Mouse (Mus musculus): ENCODE data around the gene Klhl6.
"Not testable (repeated sequence)": the region's sequence is repeated elsewhere in the genome, so short reads cannot be mapped to it uniquely, and the experiment has no call there.

The Klhl6 gene

DNA sequence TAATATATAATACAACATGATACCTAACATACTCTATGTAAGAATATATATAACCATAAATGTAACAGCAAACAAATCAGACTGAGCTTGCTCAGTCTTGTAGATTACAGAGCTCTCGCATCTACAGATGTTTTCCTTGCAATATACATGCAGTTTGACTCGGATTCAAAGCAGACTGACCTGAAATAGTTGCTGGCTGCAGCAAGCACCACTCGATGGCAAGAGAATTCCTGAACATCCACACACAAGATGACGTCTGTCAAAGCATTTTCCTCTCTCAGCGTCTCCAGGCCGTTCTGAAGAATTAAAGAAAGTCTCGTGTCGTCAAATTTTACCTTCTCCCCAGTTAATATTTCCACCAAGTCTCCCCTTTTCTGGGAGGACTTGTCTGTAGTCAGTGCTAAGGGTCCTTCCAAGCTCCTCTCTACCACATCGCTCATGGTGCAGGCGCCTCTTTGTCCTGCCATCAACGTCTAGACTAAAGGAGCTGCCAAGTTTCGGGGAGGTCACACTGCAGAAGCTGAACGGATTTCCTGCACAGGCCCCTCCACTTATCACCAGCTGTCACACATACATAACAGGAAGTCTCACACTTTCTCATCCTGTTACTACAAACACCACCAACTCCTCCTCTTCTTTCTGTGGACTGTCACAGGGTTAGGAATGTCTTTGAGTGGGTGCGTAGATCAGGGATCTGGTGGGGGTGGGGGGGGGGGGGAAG lies at the start of gene Klhl6:
TSS of gene Klhl6 (minus strand) at position 501 of the 721 bp plus-strand sequence.
- DNase-seq (ENCODE audit: low read depth): no peak

DNA sequence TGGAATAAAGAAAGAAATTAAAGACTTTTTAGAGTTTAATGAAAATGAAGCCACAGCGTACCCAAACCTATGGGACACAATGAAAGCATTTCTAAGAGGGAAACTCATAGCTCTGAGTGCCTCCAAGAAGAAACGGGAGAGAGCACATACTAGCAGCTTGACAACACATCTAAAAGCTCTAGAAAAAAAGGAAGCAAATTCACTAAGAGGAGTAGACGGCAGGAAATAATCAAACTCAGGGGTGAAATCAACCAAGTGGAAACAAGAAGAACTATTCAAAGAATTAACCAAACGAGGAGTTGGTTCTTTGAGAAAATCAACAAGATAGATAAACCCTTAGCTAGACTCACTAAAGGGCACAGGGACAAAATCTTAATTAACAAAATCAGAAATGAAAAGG lies 44.4 kb upstream of the Klhl6 start:
- not testable (repeated sequence) for DNase-seq (ENCODE audit: low read depth)

DNA sequence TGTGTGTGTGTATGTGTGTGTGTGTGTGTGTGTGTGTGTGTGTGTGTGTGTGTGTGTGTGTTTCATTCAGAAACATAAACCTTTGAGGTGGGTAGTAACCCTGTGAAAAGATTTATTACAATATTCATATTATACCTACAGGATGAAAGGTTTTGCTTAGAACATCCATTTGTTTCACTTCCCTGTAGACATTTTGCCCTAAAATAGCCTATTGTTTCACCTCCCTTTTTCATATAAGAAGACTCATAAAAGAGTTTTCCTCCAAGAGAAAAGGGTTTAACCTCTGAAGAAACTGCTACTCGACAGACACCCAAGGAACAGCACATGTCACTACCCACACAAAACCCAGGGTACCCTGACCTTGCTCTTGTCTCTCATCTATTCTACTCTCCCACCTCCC lies 40.0 kb upstream of the Klhl6 start:
- no peak for DNase-seq (ENCODE audit: low read depth)

DNA sequence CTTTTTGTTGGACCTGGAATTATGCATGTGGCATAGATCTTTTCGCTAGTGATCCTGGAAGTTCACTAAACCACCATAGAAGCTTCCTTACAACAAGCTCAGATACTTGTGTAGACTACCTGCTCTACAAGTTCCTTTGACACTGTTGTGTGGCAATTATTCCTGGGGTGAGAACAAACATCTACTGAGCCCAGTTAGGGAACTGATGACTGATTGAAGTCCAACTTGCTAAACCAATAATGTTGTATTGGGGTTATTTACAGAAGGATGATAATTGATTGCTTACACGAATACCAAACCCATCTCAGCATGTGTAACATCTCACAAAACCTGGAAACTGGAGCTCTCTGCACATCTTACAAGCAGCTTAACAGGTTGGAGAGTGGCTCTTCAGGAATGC lies 39.0 kb upstream of the Klhl6 start:
- DNase-seq (ENCODE audit: low read depth): no peak

DNA sequence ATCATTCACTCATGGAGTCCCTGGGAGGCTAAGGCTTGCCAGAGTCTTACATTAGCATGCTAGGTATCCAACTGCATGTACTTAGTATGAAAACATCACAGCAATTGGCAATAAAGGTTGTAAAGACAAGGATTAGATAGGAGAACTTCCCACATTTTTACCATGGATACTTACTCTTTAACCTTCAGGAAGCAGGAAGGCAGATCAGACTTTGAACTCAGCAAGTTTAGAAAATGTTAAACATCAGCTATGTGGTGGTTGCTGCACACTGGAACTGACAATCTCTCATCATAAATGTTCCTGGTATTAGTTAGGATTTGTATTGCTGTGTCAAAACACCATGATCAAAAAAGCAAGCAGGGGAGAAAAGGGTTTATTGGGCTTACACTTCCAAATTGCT lies 29.8 kb upstream of the Klhl6 start:
- DNase-seq (ENCODE audit: low read depth): no peak

DNA sequence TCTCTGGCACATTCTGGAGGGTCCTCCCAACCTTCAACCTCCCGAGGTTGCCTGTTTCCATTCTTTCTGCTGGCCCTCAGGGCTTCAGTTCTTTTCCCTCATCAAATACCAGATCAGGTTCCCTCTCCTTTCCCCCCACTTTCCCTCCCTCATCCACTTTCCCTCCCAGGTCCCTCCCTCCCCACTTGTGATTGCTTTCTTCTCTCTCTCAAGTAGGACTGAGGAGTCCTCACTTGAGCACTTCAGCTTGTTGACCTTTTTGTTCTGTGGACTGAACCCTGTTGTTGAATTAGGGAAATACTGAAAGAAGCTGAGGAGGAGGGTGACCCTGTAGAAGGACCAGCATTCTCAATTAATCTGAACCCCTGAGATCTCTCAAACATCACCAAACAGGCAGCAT lies 23.2 kb upstream of the Klhl6 start:
- no peak for DNase-seq (ENCODE audit: low read depth)

GRCm38 (mm10) chr16:20000286-20000685 lies 17.4 kb upstream of the Klhl6 start:
- not testable (repeated sequence) for DNase-seq (ENCODE audit: low read depth)

- no peak for DNase-seq (ENCODE audit: low read depth)
These were observed 14.8 kb upstream of the Klhl6 start for GRCm38 (mm10) chr16:19997616-19998015.

- DNase-seq (ENCODE audit: low read depth): not testable (repeated sequence)
These were observed 14.1 kb upstream of the Klhl6 start for GRCm38 (mm10) chr16:19996913-19997312.

GRCm38 (mm10) chr16:19995818-19996217 lies 13.0 kb upstream of the Klhl6 start:
- no peak for DNase-seq (ENCODE audit: low read depth)

GRCm38 (mm10) chr16:19993278-19993677 lies 10.4 kb upstream of the Klhl6 start:
- no peak for DNase-seq (ENCODE audit: low read depth)

DNA sequence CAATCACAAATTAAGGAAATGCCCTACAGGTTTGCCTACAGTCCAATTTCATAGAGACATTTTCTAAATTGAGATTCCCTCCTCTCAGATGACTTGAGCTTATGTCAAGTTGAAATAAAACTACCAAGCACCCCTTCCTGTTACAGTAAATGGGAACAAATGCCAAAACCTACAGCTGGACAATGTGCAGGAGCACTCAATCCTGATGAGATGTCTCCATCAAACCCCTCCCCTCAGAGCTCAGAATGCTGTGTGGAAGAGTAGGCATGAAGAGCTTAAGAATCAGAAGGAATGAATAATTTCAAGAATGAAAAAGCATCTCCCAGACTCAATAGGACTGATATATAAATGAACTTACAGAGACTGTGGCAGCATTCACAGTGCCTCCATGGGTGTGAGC lies 7.7 kb upstream of the Klhl6 start:
- DNase-seq (ENCODE audit: low read depth): no peak

- no peak for DNase-seq (ENCODE audit: low read depth)
These were observed 4.8 kb upstream of the Klhl6 start for GRCm38 (mm10) chr16:19987589-19987988.

GRCm38 (mm10) chr16:19984884-19985643 lies 2.2 kb upstream of the Klhl6 start:
- DNase-seq (ENCODE audit: low read depth): no peak

GRCm38 (mm10) chr16:19983559-19983958 lies 722 bp upstream of the Klhl6 start:
- no peak for DNase-seq (ENCODE audit: low read depth)

GRCm38 (mm10) chr16:19981684-19982083 lies 1.2 kb downstream of the Klhl6 start:
- no peak for DNase-seq (ENCODE audit: low read depth)

DNA sequence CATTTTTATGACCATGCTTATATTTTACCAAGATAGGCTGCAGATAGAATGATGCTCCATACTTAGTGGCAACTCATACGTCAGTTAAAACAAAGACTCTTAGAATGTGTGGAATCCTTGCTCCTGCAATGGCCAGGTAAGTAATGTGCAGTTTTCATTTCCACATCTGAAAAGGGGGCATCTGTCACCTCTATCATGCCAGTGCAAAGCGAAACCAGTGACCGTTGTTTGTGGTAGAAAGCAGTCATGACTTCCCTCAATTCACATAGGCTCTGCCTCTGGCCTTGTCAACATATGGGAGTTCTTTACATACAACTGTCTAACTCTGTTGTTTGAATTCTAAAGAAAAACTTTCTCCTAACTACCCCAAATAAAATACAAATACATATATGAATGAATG lies 1.8 kb downstream of the Klhl6 start:
- DNase-seq (ENCODE audit: low read depth): no peak

DNA sequence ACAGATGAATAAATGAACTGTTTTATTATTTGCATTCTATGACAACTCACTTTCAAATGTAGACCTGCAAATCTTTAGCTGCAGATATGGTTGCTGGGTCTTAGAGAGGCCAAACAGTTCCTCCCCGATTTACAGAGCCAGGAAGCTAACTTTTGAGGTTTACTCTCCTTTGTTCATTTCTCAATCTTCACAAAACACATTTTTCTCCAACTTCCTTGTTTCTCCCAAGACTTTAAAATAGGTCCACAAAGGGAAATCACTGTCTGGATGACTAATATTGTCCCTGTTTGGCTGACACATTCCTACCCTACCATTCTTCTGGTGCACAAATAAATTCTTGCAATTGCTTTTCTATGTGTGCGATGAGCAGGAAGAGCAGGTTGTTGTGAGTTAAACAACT lies 3.1 kb downstream of the Klhl6 start:
- DNase-seq (ENCODE audit: low read depth): no peak

DNA sequence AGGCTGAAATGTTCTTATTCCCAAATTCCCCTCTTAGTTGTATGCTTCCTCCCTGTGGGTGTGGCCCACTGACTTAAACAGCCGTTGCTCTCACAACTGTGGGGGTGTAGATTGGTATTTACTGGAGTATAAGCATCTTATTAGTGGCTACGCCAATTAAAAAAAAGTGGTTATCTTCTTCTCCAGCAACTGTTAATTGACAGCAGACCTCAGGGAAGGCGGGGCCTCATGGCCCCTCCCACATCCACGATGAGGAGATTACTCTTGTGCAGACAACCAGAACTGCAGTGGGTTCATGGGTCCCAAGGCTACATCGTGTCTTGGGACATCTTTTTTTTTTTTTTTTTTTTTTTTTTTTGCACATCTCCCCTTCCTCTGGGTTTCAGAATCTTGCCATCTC lies 5.6 kb downstream of the Klhl6 start:
- DNase-seq (ENCODE audit: low read depth): peak; percentile 22

GRCm38 (mm10) chr16:19976825-19977224 lies 6.0 kb downstream of the Klhl6 start:
- DNase-seq (ENCODE audit: low read depth): no peak

GRCm38 (mm10) chr16:19975432-19975831 lies 7.4 kb downstream of the Klhl6 start:
- no peak for DNase-seq (ENCODE audit: low read depth)

DNA sequence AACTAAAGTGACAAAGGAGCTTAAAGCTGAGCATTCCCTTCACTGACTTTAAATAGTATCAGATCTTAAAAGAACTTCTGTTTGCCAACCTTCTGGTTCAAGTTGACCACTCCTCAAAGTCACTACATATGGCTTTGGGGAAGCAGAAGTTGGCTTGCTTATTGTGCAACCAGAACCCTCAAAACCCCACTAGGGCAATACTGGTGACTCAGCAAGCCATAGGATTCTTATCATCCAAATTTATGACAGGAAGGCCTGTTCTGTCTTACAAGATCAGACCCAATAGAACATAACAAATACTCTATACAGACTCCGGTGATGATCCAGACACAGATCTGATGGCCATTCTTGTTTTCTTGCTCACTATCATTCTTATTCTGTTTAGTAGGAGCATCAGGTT lies 9.4 kb downstream of the Klhl6 start:
- no peak for DNase-seq (ENCODE audit: low read depth)

- no peak for DNase-seq (ENCODE audit: low read depth)
These were observed 10.0 kb downstream of the Klhl6 start for GRCm38 (mm10) chr16:19972736-19973350.

Measured in c-Kit-positive CD71-positive TER-119-negative erythroid progenitor cells, embryonic 14.5 days (primary cell).